Mouse (Mus musculus): ENCODE data around the gene Adk.

GRCm38 (mm10) chr14:21334826-21335225, 282.5 kb downstream of the Adk start:
- no peak for TF ChIP-seq CTCF (IDR thresholded peaks at IDR 0.05; ENCODE audit: control insufficient read depth, insufficient read depth, low read length)
- no peak for TF ChIP-seq POLR2A (IDR thresholded peaks at IDR 0.05; ENCODE audit: borderline replicate concordance, control insufficient read depth, low read depth, low read length)
